Mouse (Mus musculus): Measurements from ENCODE around the gene Gdpd3. TPM values are rescaled to one million over a fixed set of nuclear protein-coding genes. Genes with fewer than 3 reads are reported as not detected.
A peak's percentile ranks its signal among the peaks of the same experiment; 100 is the strongest.

Gdpd3 gene
- polyA plus RNA-seq, 1 experiment from 2014 or later = 3.0 TPM

DNA sequence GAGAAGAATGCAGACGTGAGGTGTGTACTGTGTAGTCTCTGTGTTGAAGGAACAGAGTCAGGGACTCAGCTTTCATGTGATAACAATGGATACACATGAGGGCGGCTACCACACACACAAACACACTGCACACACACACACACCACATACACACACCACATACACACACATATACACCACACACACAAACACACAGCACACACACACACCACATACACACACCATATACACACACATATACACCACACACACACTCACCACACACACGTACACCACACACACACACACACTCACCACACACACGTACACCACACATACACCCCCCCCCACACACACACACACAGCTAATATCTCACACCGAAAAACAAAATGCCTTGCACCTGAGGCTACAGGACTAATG, 24.7 kb upstream of the Gdpd3 start:
- in situ Hi-C loops (cut with MboI; ENCODE audit: low pct_unique_long_range_greater_than_20kb) = no loop called here
- ChIA-PET CTCF (interaction anchor here (0.6 to 1.4 kb wide), 2 partner anchors 10 to 47 kb away, joined by 3 read pairs; no protein-coding TSS in a partner anchor), POLR2A (no interaction called here)
- no peak for DNase-seq (ENCODE audit: low read depth, low spot score)
- TF ChIP-seq CTCF (IDR thresholded peaks at IDR 0.05) = no peak
- no peak for ATAC-seq
- no peaks in the 10 kb centered on the region for H3K27me3 ChIP-seq

DNA sequence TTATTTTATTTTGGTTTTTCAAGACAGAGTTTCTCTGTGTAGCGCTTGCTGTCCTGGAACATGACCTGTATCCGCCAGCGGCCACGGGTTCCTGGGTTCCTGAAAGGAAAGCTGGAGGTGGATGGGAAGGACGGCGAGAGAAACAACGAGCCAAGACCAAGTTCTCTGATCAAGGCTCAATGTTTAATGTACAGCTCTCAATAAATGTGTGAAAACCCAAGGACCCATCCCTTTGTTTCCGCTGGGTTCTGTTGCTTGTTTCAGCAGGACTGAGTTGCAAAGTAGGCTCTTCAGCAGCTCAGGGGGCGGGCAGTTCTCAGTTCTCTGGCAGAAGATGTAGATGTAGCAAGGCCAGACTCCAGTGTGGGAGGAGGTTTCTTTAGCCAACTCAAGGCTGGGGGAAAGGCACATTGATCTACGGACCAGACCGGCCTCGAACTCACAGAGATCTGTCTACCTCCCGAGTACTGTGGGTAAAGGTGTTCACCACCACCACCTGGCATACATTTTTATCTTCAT, 24.1 kb upstream of the Gdpd3 start:
- no peaks in the 10 kb centered on the region for H3K27me3 ChIP-seq
- DNase-seq (ENCODE audit: low read depth, low spot score) (no peak), ATAC-seq (no peak)
- CTCF ChIA-PET = interaction anchor here (1.4 kb wide), 1 partner anchor 9 kb away, joined by 3 read pairs; no protein-coding TSS in a partner anchor
- POLR2A ChIA-PET = no interaction called here
- TF ChIP-seq CTCF (IDR thresholded peaks at IDR 0.05) = no peak
- in situ Hi-C loops (cut with MboI; ENCODE audit: low pct_unique_long_range_greater_than_20kb) = no loop called here

DNA sequence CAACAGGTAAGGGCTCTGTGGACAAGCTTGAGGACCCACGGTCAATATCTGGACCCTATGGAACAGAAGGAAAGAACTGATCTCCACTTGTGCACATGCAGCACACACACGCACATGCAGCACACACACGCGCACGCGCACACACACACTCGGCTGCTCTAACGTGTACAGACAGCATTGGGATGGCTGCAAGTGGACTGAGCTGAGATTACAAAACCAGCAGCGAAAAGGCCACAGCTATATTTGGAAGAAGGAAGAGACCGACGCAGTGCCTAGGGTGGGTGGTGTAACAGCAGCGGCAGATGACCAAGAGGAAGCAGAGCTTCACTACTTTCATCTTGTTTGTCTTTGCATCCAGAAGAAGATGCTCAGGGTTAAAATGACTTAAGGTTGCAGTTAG, 20.1 kb upstream of the Gdpd3 start:
- no peak for DNase-seq (ENCODE audit: low read depth, low spot score)
- in situ Hi-C loops (cut with MboI; ENCODE audit: low pct_unique_long_range_greater_than_20kb) = no loop called here
- ChIA-PET POLR2A (no interaction called here), CTCF (no interaction called here)
- H3K27me3 ChIP-seq = no peaks in the 10 kb centered on the region
- ATAC-seq = no peak
- TF ChIP-seq CTCF (IDR thresholded peaks at IDR 0.05) = no peak

DNA sequence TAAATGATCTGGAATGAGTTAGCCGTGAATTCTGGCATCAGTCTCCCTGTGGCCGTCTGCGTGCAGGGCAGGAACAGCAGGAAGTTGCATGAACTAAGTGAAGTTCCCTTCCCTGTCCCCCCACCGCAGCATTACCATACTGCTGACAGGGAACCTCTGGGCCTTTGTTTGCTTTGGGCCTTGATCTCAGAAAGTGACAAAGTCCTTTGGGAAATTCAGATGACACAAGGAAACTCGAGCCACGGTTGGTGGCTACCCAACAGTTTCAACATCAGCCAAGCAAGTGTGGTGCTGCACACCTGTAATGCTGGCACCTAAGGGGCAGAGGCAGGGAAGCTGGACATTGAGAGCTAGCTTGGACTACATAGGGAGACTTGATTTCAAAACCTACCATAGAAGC, 19.3 kb upstream of the Gdpd3 start:
- no peak for TF ChIP-seq CTCF (IDR thresholded peaks at IDR 0.05)
- DNase-seq (ENCODE audit: low read depth, low spot score) (no peak), ATAC-seq (no peak)
- ChIA-PET POLR2A (no interaction called here), CTCF (no interaction called here)
- in situ Hi-C loops (cut with MboI; ENCODE audit: low pct_unique_long_range_greater_than_20kb) = no loop called here
- H3K27me3 ChIP-seq = no peaks in the 10 kb centered on the region

DNA sequence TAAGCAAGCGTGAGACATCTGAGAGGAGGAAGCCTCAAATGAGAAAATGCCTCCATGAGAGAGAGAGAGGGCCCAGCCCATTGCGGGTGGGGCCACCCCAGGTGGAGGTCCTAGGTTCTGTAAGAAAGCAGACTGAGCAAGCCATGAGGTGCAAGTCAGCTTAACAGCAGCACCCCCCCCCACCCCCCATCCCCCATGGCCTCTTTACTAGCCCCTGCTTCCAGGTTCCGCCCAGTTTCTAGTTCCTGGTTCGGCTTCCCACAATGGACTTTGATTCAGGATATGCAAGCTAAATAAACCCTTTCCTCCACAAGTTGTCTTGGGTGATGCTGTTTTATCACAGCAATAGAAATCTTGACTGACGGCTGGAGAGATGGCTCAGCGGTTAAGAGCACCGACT, 17.3 kb upstream of the Gdpd3 start:
- in situ Hi-C loops (cut with MboI; ENCODE audit: low pct_unique_long_range_greater_than_20kb) = no loop called here
- ATAC-seq (no peak), DNase-seq (ENCODE audit: low read depth, low spot score) (no peak)
- ChIA-PET CTCF (no interaction called here), POLR2A (interaction anchor here (0.6 kb wide), 1 partner anchor 20 kb away, joined by 3 read pairs; no protein-coding TSS in a partner anchor)
- TF ChIP-seq CTCF (IDR thresholded peaks at IDR 0.05) = no peak
- H3K27me3 ChIP-seq = no peaks in the 10 kb centered on the region

DNA sequence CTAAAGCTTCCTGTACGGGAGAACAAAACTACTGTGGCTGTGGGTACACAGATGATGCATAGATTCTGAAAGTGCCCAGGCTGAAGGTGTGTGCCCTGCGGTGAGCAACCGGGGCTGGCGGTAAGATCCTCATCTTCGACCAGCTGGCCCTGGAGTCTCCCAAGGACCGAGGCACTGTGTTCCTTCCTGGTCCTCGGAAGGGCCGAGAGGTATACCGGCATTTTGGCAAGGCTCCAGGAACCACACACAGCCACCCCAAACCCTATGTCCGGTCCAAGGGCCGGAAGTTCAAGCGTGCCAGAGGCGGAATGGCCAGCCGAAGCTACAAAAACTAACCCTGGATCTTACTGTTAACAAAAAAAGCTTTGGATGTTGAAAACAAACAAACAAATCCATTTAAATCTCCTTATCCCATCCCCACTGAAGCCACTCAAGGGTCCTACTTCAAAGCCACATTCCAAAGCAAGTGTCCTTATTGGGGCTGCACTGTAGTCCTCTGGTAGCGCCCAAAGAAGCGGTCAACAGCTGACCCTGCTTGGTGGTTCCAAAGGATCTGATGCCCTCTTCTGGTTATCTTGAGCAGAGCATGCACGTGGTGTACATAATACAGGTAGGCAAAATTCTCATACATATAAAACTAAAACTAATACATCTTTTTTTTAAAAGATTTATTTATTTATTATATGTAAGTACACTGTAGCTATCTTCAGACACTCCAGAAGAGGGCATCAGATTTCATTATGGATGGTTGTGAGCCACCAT, 16.4 kb upstream of the Gdpd3 start:
- in situ Hi-C loops (cut with MboI; ENCODE audit: low pct_unique_long_range_greater_than_20kb) = no loop called here
- peak; percentile 37 for TF ChIP-seq CTCF (IDR thresholded peaks at IDR 0.05)
- ChIA-PET POLR2A (no interaction called here), CTCF (interaction anchor here (1.7 kb wide), 1 partner anchor 25 kb away, joined by 3 read pairs; no protein-coding TSS in a partner anchor)
- no peaks in the 10 kb centered on the region for H3K27me3 ChIP-seq
- no peak for DNase-seq (ENCODE audit: low read depth, low spot score)
- no peak for ATAC-seq

DNA sequence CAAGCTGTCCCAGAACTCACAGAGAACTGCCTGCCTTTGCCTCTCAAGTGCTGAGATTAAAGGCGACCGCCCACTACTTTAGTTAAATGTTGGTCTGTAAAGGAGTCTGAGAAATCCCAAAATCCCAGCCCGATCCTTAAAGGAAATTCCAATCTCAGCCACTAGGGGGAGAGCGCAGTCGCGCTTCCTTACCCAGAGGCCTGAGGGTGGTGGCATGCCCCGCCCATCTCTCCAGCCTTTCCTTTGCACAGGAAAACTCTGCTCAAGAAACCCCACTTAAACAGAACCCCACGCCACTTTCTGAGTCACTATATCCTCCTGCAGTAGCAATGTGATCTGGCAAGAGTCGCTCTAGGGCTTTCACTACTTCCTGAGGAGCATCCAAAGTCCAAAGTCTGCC, 11.3 kb upstream of the Gdpd3 start:
- no peaks in the 10 kb centered on the region for H3K27me3 ChIP-seq
- peak; percentile 94 for TF ChIP-seq CTCF (IDR thresholded peaks at IDR 0.05)
- in situ Hi-C loops (cut with MboI; ENCODE audit: low pct_unique_long_range_greater_than_20kb) = no loop called here
- ATAC-seq = peak; percentile 61
- POLR2A ChIA-PET = no interaction called here
- CTCF ChIA-PET = interaction anchor here (0.8 to 1.6 kb wide), 6 partner anchors 11 to 261 kb away, joined by 3 to 5 read pairs (median 3); partner anchors contain the start of gene Pagr1b
- no peak for DNase-seq (ENCODE audit: low read depth, low spot score)

DNA sequence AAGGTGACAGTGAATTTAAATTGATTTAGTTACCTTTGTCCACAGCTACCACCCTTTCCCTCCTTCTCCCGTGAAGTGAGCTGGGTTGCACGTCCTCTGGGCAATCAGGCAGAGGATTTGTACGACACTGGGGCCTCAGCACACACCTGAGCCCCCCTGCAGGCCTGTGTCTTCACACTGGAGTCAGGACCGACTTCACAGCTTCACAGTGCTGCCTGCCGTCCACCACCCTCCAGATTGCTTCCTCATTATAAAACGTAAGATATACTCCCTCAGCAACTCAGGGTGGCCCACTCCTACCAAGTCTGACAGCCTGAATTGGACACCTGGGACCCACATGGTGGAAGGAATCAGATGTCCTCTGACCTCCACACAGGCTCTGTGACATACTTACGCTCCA, 7.6 kb upstream of the Gdpd3 start:
- no peak for ATAC-seq
- DNase-seq (ENCODE audit: low read depth, low spot score) = no peak
- no peak for TF ChIP-seq CTCF (IDR thresholded peaks at IDR 0.05)
- ChIA-PET CTCF (interaction anchor here (1.0 kb wide), 1 partner anchor 11 kb away, joined by 4 read pairs; no protein-coding TSS in a partner anchor), POLR2A (no interaction called here)
- in situ Hi-C loops (cut with MboI; ENCODE audit: low pct_unique_long_range_greater_than_20kb) = no loop called here
- no peaks in the 10 kb centered on the region for H3K27me3 ChIP-seq

DNA sequence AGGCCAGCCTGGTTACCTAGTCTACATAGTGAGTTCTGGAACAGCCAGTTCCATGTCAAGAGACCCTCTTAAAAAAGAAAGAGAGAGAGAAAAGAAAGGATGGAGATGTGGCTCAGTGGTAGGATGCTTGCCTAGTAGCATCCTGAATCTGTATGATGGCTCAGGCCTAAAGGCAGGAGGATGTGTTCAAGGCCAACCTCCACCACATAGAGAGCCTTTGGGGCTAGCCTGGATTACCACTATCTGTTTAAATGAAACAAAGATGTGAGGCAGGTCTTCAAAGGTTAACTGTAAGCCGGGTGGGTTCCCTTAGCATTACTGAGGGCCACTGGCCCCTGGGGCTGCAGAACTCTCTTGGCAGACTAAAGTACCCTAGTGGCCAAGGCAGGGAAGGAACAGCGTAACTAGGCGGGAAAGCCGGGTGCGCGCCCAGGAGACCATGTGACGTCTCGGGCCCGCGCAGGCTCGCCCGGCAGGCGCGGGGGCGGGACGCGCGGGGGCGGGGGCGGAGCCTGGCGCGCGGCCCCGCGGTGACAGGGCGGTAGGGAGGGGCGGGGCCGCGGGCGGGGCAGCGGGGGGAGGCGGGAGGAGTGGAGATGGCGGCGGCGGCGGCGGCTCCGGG, 7.0 kb upstream of the Gdpd3 start, which contains the start of gene Mapk3:
Gene Mapk3 (plus strand): TSS at position 552 of the 622 bp plus-strand sequence.
- TF ChIP-seq CTCF (IDR thresholded peaks at IDR 0.05) = no peak
- no peak for DNase-seq (ENCODE audit: low read depth, low spot score)
- peak; percentile 72 for ATAC-seq
- POLR2A ChIA-PET = no interaction called here
- H3K27me3 ChIP-seq = no peaks in the 10 kb centered on the region
- CTCF ChIA-PET = interaction anchor here (1.0 kb wide), 1 partner anchor 11 kb away, joined by 4 read pairs; no protein-coding TSS in a partner anchor
- in situ Hi-C loops (cut with MboI; ENCODE audit: low pct_unique_long_range_greater_than_20kb) = no loop called here

DNA sequence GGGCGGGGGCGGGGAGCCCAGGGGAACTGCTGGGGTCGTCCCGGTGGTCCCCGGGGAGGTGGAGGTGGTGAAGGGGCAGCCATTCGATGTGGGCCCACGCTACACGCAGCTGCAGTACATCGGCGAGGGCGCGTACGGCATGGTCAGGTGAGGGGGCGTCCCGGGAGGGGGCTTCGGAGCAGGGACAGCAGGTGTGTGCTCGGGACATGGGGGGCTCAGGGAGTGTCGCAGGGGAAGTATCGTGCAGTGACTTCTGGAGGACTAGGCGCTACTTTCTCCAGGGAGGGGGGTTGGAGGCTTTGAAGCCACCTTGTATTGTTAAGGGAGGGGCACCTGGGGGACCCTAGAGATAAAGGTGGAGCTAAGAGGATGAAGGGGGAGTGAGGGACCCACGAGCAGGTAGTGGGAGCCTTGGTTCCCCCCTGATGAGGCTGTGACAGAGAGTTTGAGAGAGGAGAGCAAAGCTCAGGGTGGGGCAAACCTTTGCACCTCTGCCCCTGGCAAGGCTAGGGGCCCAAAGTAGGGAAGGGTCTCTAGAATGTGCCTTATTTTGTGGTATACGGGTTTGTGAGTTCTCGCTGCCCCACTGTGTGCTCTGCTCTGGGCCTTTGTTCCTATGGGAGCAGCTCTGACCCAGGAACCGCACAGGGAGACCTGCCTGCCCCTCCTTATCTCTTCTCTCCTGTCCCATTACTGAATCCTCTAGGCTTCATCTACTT, 6.3 kb upstream of the Gdpd3 start:
- CTCF ChIA-PET = no interaction called here
- DNase-seq (ENCODE audit: low read depth, low spot score) (no peak), ATAC-seq (no peak)
- TF ChIP-seq CTCF (IDR thresholded peaks at IDR 0.05) = no peak
- in situ Hi-C loops (cut with MboI; ENCODE audit: low pct_unique_long_range_greater_than_20kb) = no loop called here
- no peaks in the 10 kb centered on the region for H3K27me3 ChIP-seq
- POLR2A ChIA-PET = interaction anchor here (1.0 to 1.5 kb wide), 2 partner anchors 15 to 25 kb away, joined by 3 to 6 read pairs; no protein-coding TSS in a partner anchor
